Mouse (Mus musculus) liver, embryonic 15.5 days (tissue): ENCODE data around the gene Kcnk2. TPM values are rescaled to one million over a fixed set of nuclear protein-coding genes. Genes with fewer than 3 reads are reported as not detected.

Experiments used
- ATAC-seq: fragments of 200-750 bp; cut with Nextera tagmentation; 2 replicates; pipeline ENCODE4 v1.8.0; 2017; ENCODE audit warnings: moderate number of reproducible peaks, mild to moderate bottlenecking, moderate library complexity; ENCODE audit not compliant: insufficient read depth
- H3K27ac ChIP-seq: fragments of 300-500 bp; sonication (generic); replicated peaks from 2 replicates; pipeline ENCODE4 v1.5.1; 2015; ENCODE audit warnings: mild to moderate bottlenecking, inconsistent platforms
- H3K27me3 ChIP-seq: fragments of 300-500 bp; sonication (generic); 2 replicates; pipeline ENCODE4 v1.6.1; 2015; ENCODE audit warnings: mild to moderate bottlenecking, inconsistent platforms
- H3K36me3 ChIP-seq: fragments of 300-500 bp; sonication (generic); replicated peaks from 2 replicates; pipeline ENCODE4 v1.6.1; 2015; ENCODE audit warnings: moderate library complexity, mild to moderate bottlenecking, inconsistent platforms
- H3K4me1 ChIP-seq: fragments of 300-500 bp; sonication (generic); replicated peaks from 2 replicates; pipeline ENCODE4 v1.6.1; 2015; ENCODE audit warnings: inconsistent platforms
- H3K4me2 ChIP-seq: fragments of 300-500 bp; sonication (generic); 2 replicates; pipeline ENCODE4 v1.6.1; 2015; ENCODE audit warnings: moderate library complexity, mild to moderate bottlenecking, inconsistent platforms
- H3K4me3 ChIP-seq: fragments of 300-500 bp; sonication (generic); replicated peaks from 2 replicates; pipeline ENCODE4 v1.5.1; 2015; ENCODE audit warnings: mild to moderate bottlenecking, inconsistent platforms
- H3K9ac ChIP-seq: fragments of 300-500 bp; sonication (generic); 2 replicates; pipeline ENCODE4 v1.6.1; 2015; ENCODE audit warnings: moderate library complexity, mild to moderate bottlenecking, inconsistent platforms
- H3K9me3 ChIP-seq: fragments of 300-500 bp; sonication (generic); replicated peaks from 2 replicates; pipeline ENCODE4 v1.6.1; 2016; ENCODE audit warnings: inconsistent platforms
- WGBS: fragments of 180-500 bp; shearing (Covaris S2); methylation state at CpG from one replicate; pipeline ENCODE4 v1.1.7; 2015; ENCODE audit warnings: mixed read lengths; ENCODE audit not compliant: insufficient replicate concordance; 5-methylcytosine and 5-hydroxymethylcytosine counted together
- microRNA-seq: library from miRNA; unstranded; fragments of <30 nt; microRNA quantifications from one replicate; pipeline ENCODE4, GENCODE M21; 2016
- polyA plus RNA-seq: library from polyadenylated mRNA; unstranded; fragments of >200 nt; fragmentation: Nextera tagmentation; extraction: Ambion mirVana; gene quantifications from 2 replicates; pipeline ENCODE4 v1.2.1, GENCODE M21; 2015

The Kcnk2 gene
- polyA plus RNA-seq, 1 experiment from 2014 or later = 0.05 TPM

GRCm38 (mm10) chr1:189165756-189166155 is 236.3 kb downstream of the Kcnk2 start:
- ATAC-seq = no peak
- 73% methylated on average over 6 of the region's 6 CpGs for WGBS

GRCm38 (mm10) chr1:189165141-189165540 is 236.9 kb downstream of the Kcnk2 start:
- 53% methylated on average over 6 of the region's 6 CpGs for WGBS
- H3K27ac ChIP-seq = no peak overlapping the region
- H3K4me2 ChIP-seq = no peak overlapping the region
- no peak overlapping the region for H3K4me3 ChIP-seq
- ATAC-seq = no peak
- no peak overlapping the region for H3K9ac ChIP-seq
- no peaks in the 10 kb centered on the region for H3K36me3 ChIP-seq
- no peaks in the 10 kb centered on the region for H3K9me3 ChIP-seq
- no peaks in the 10 kb centered on the region for H3K27me3 ChIP-seq
- H3K4me1 ChIP-seq = no peaks in the 10 kb centered on the region

More at GRCm38 (mm10) chr1:189165756-189166155, 236.3 kb downstream of the Kcnk2 start:
- no peaks in the 10 kb centered on the region for H3K9me3 ChIP-seq
- no peak overlapping the region for H3K27ac ChIP-seq
- no peak overlapping the region for H3K4me2 ChIP-seq
- H3K4me1 ChIP-seq = no peaks in the 10 kb centered on the region
- no peak overlapping the region for H3K4me3 ChIP-seq
- H3K27me3 ChIP-seq = no peaks in the 10 kb centered on the region
- H3K9ac ChIP-seq = no peak overlapping the region
- H3K36me3 ChIP-seq = no peaks in the 10 kb centered on the region

- Histone ChIP-seq H3K4me3 (no peak overlapping the region), H3K9ac (no peak overlapping the region), H3K36me3 (no peaks in the 10 kb centered on the region), H3K4me1 (no peaks in the 10 kb centered on the region), H3K4me2 (no peak overlapping the region), H3K27me3 (no peaks in the 10 kb centered on the region), H3K27ac (no peak overlapping the region), H3K9me3 (no peaks in the 10 kb centered on the region)
- ATAC-seq = no peak
- 63% methylated on average over 4 of the region's 4 CpGs for WGBS
Observed at GRCm38 (mm10) chr1:189164721-189165120, 237.4 kb downstream of the Kcnk2 start.

GRCm38 (mm10) chr1:189164241-189164640 is 237.8 kb downstream of the Kcnk2 start:
- H3K4me3 ChIP-seq = no peak overlapping the region
- WGBS = 77% methylated on average over 2 of the region's 2 CpGs
- H3K9ac ChIP-seq = no peak overlapping the region
- no peaks in the 10 kb centered on the region for H3K4me1 ChIP-seq
- ATAC-seq = no peak
- no peaks in the 10 kb centered on the region for H3K27me3 ChIP-seq
- H3K9me3 ChIP-seq = no peaks in the 10 kb centered on the region
- no peaks in the 10 kb centered on the region for H3K36me3 ChIP-seq
- no peak overlapping the region for H3K4me2 ChIP-seq
- H3K27ac ChIP-seq = no peak overlapping the region

Small RNA genes lying within 50 kb of the gene (microRNA-seq; reads per million reads assigned to microRNA genes)
- gene Gm24092 = not detected
